Mouse (Mus musculus): ENCODE data around the gene Prkg1. TPM values are rescaled to one million over a fixed set of nuclear protein-coding genes. Genes with fewer than 3 reads are reported as not detected.

Prkg1 gene
- polyA plus RNA-seq, 1 experiment = 0.15 TPM

- H3K4me1 ChIP-seq (ENCODE audit: control insufficient read depth, insufficient read depth, low read length) = no peaks in the 10 kb centered on the region
- H3K27ac ChIP-seq (ENCODE audit: insufficient read depth, low read depth, low read length) = no peak overlapping the region
- TF ChIP-seq POLR2A (IDR thresholded peaks at IDR 0.05; ENCODE audit: borderline replicate concordance, low read depth, low read length) (no peak), CTCF (IDR thresholded peaks at IDR 0.05; ENCODE audit: low read depth, low read length) (no peak)
Measured at GRCm38 (mm10) chr19:31065206-31065781, 699.5 kb downstream of the Prkg1 start.

DNA sequence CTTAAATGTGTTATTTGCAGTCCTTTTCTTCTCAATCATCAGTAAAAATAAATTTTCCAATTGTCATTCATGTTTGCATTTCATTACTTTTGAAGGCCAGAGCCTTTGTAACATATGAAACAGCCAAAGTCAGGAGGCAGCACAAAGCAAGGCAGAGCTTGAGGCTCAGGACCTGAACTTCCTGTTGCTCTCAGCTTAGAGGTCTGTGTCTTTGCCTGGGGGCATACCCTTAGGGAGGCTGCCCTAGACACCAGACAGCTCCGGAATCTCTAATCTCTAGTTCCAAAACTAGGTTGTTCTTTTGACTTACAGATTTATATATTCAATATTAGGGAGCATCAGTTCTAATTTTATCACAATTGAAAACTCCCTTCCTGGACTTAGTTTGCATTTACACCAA is 700.1 kb downstream of the Prkg1 start:
- TF ChIP-seq CTCF (IDR thresholded peaks at IDR 0.05; ENCODE audit: low read depth, low read length) (no peak), POLR2A (IDR thresholded peaks at IDR 0.05; ENCODE audit: borderline replicate concordance, low read depth, low read length) (no peak)
- H3K27ac ChIP-seq (ENCODE audit: insufficient read depth, low read depth, low read length) = no peak overlapping the region
- no peak overlapping the region for H3K4me3 ChIP-seq (ENCODE audit: insufficient read depth, low read length)
- no peaks in the 10 kb centered on the region for H3K4me1 ChIP-seq (ENCODE audit: control insufficient read depth, insufficient read depth, low read length)

More at GRCm38 (mm10) chr19:31065206-31065781, 699.5 kb downstream of the Prkg1 start:
- H3K4me3 ChIP-seq (ENCODE audit: insufficient read depth, low read length) = no peak overlapping the region

DNA sequence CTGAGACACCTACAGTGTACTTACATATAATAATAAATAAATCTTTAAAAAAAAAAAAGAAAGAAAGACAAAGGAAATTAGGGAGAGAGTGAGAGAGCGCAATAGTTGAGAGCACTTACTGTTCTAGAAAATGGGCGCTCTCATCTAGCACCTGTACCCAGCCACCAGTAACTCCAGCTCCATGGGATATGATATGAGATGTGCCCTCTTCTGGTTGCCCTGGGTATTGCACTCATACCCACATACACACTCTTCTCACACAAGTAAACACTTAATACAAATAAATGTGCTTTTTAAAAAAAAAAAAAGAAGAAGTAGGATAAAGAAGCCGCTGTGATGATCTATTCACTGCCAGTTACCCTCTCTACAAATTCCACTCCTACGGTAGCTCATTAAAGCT is 718.2 kb downstream of the Prkg1 start:
- TF ChIP-seq CTCF (IDR thresholded peaks at IDR 0.05; ENCODE audit: low read depth, low read length) = no peak
- Histone ChIP-seq H3K27ac (ENCODE audit: insufficient read depth, low read depth, low read length) (no peak overlapping the region), H3K4me1 (ENCODE audit: control insufficient read depth, insufficient read depth, low read length) (no peaks in the 10 kb centered on the region), H3K4me3 (ENCODE audit: insufficient read depth, low read length) (no peak overlapping the region)

DNA sequence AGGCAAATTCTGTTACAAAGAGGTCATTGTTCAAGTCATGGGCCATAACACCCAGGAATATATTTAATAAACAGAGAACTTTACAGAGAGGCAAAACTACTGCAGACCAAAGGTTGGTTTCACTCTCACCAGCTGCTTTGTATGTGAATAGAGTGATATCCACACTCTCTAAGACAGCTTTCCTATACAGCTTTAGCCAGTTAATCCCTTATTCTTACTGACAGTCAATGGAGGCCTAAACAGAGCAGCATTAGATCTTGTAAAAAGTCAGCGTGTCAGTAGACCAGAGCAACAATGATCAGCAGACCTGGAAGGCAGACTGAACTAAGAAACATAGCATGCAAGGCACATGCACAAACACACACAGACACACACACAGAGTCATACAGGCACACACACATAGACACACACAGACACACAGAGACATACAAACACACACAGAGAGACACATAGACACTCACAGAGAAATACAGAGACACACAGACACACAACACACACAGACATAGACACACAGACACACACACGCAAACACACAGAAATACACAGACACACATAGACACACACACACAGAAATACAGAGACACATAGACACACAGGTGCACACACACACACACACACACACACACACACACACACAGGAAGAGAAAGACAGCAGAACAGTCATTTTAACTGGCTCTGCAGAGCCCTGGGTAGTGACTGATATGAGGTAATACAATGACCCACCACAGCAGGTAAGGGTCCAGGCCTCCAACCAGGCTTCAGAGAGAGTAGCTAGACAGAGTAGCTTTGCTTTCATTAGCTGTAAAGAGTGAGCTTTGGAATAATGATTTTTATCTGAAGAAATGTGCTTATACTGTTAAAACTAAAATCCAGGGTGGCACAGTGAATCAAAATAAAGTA is 723.6 kb downstream of the Prkg1 start:
- Histone ChIP-seq H3K27ac (ENCODE audit: insufficient read depth, low read depth, low read length) (no peak overlapping the region), H3K4me1 (ENCODE audit: control insufficient read depth, insufficient read depth, low read length) (no peaks in the 10 kb centered on the region), H3K4me3 (ENCODE audit: insufficient read depth, low read length) (no peak overlapping the region)
- TF ChIP-seq POLR2A (IDR thresholded peaks at IDR 0.05; ENCODE audit: borderline replicate concordance, low read depth, low read length) (no peak), CTCF (IDR thresholded peaks at IDR 0.05; ENCODE audit: low read depth, low read length) (no peak)

- Histone ChIP-seq H3K27ac (ENCODE audit: insufficient read depth, low read depth, low read length) (no peak overlapping the region), H3K4me1 (ENCODE audit: control insufficient read depth, insufficient read depth, low read length) (no peaks in the 10 kb centered on the region), H3K4me3 (ENCODE audit: insufficient read depth, low read length) (no peak overlapping the region)
- TF ChIP-seq POLR2A (IDR thresholded peaks at IDR 0.05; ENCODE audit: borderline replicate concordance, low read depth, low read length) (no peak), CTCF (IDR thresholded peaks at IDR 0.05; ENCODE audit: low read depth, low read length) (no peak)
Measured at GRCm38 (mm10) chr19:31038951-31039350, 725.9 kb downstream of the Prkg1 start.

DNA sequence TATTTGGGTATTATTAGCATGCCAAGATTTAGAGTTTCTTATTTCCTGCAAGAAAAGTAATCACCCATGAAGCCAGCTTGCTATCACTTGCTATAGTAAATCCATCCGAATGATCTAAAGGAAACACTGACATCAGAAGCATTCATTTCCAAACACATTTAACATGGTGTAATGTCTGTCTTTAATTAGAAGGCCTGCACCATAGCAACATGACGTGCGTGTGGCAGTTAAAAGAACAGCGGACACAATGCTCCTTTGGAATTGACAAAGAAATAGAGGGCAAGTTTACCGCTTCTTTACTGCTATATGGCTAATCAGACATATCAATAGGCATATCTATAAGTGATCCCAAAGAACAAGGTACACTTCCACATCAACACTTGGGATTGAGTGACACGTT is 733.2 kb downstream of the Prkg1 start:
- TF ChIP-seq CTCF (IDR thresholded peaks at IDR 0.05; ENCODE audit: low read depth, low read length) = no peak
- TF ChIP-seq POLR2A (IDR thresholded peaks at IDR 0.05; ENCODE audit: borderline replicate concordance, low read depth, low read length) = no peak
- Histone ChIP-seq H3K4me3 (ENCODE audit: insufficient read depth, low read length) (no peak overlapping the region), H3K27ac (ENCODE audit: insufficient read depth, low read depth, low read length) (no peak overlapping the region), H3K4me1 (ENCODE audit: control insufficient read depth, insufficient read depth, low read length) (no peaks in the 10 kb centered on the region)

- no peak for TF ChIP-seq POLR2A (IDR thresholded peaks at IDR 0.05; ENCODE audit: borderline replicate concordance, low read depth, low read length)
- TF ChIP-seq CTCF (IDR thresholded peaks at IDR 0.05; ENCODE audit: low read depth, low read length) = no peak
- Histone ChIP-seq H3K4me1 (ENCODE audit: control insufficient read depth, insufficient read depth, low read length) (no peaks in the 10 kb centered on the region), H3K27ac (ENCODE audit: insufficient read depth, low read depth, low read length) (no peak overlapping the region), H3K4me3 (ENCODE audit: insufficient read depth, low read length) (no peak overlapping the region)
Measured at GRCm38 (mm10) chr19:31026797-31027196, 738.0 kb downstream of the Prkg1 start.

DNA sequence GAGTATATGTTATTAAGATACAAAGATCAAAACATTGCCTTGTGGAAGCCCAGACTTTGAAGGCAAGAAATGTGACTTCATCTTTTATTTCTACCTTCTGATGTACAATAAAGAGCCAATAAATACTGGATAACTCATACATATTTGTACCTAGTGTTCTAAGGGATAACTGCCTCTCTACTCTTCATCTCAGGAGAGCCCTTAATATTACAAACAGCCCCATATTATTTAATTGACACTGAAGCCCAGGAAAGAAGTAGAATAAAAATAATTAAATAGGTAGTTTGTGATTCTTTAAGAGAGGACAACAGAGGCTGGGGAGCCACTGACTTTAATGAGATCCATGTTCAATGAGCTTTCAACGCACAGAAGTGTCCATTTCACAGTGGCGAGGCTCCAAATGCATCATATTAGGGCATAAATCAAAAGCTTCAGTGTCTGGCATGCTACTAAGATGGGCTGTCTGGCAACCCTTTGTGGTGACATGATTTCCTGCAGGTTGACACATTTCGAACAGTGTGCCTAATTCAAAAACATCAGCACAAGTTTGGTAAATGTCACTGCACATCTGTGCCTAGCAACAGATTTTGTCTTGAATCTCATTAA is 753.2 kb downstream of the Prkg1 start:
- TF ChIP-seq CTCF (IDR thresholded peaks at IDR 0.05; ENCODE audit: low read depth, low read length) (no peak), POLR2A (IDR thresholded peaks at IDR 0.05; ENCODE audit: borderline replicate concordance, low read depth, low read length) (no peak)
- Histone ChIP-seq H3K4me3 (ENCODE audit: insufficient read depth, low read length) (no peak overlapping the region), H3K27ac (ENCODE audit: insufficient read depth, low read depth, low read length) (no peak overlapping the region), H3K4me1 (ENCODE audit: control insufficient read depth, insufficient read depth, low read length) (no peaks in the 10 kb centered on the region)

DNA sequence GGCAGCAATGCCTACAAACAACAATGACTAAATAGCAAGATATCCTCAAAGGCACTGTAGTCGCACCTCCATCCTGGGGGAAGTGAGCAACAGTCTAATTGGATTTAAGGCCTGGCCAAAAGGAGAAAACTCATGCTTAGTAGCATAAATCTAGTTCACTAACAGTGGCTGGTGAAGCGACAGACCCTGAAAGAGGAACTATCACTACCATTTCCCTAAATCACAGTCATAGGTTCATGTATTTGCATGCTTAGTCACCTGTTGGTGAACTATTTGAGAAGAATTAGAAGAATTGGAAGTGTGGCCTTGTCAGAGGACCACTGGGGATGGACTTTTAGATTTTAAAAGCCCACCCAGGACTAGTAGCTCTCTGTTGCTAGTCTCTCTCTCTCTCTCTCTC is 766.3 kb downstream of the Prkg1 start:
- no peak overlapping the region for H3K4me3 ChIP-seq (ENCODE audit: insufficient read depth, low read length)
- no peaks in the 10 kb centered on the region for H3K4me1 ChIP-seq (ENCODE audit: control insufficient read depth, insufficient read depth, low read length)
- H3K27ac ChIP-seq (ENCODE audit: insufficient read depth, low read depth, low read length) = no peak overlapping the region
- no peak for TF ChIP-seq POLR2A (IDR thresholded peaks at IDR 0.05; ENCODE audit: borderline replicate concordance, low read depth, low read length)
- TF ChIP-seq CTCF (IDR thresholded peaks at IDR 0.05; ENCODE audit: low read depth, low read length) = no peak

GRCm38 (mm10) chr19:30990390-30990789 is 774.4 kb downstream of the Prkg1 start:
- TF ChIP-seq POLR2A (IDR thresholded peaks at IDR 0.05; ENCODE audit: borderline replicate concordance, low read depth, low read length) (no peak), CTCF (IDR thresholded peaks at IDR 0.05; ENCODE audit: low read depth, low read length) (no peak)
- no peaks in the 10 kb centered on the region for H3K4me1 ChIP-seq (ENCODE audit: control insufficient read depth, insufficient read depth, low read length)
- no peak overlapping the region for H3K4me3 ChIP-seq (ENCODE audit: insufficient read depth, low read length)
- no peak overlapping the region for H3K27ac ChIP-seq (ENCODE audit: insufficient read depth, low read depth, low read length)
